Mouse (Mus musculus) heart, adult 2 months (tissue): ENCODE results near the gene Tmem269.

ENCODE experiments used
- CTCF ChIP-seq: fragments of 200-600 bp; IDR thresholded peaks from 2 replicates; pipeline ENCODE4 v1.8.1; 2022; ENCODE audit warnings: antibody characterized with exemption, mild to moderate bottlenecking, moderate library complexity
- EP300 ChIP-seq: fragments of 200-500 bp; IDR thresholded peaks from 2 replicates; pipeline ENCODE4 v1.6.1; 2011; ENCODE audit warnings: low read depth, low read length, control low read depth; ENCODE audit not compliant: insufficient read depth

DNA sequence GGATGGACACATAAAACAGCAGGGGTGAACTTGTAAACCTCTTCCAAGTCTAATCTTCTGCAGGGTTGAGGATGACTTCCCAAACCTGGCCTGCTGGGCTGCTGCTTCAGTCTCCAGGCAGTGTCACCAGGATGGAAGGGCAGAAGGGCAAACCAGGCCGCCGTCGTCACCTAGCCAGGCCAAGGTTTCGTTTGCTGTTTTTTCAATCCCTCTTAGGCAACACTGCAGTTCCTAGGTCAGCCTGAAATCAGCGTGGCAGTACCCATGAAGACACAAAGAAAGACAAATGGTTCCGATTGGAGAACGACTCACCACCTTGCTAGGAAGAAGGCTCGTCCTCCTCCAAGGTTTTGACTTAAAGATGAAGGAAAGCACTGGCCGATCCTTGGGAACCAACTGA lies 7.7 kb upstream of the Tmem269 start:
- TF ChIP-seq CTCF: no peak
- no peak for TF ChIP-seq EP300
